Mouse (Mus musculus) ES-E14 (cell line): Measurements from ENCODE around the gene Zbtb20. TPM values are rescaled to one million over a fixed set of nuclear protein-coding genes. Genes with fewer than 3 reads are reported as not detected.

Source experiments
- DNase-seq: peaks from one replicate; pipeline ENCODE4 v3.0.0-alpha.2; 2013; ENCODE audit warnings: low read depth, low spot score
- H3K27ac ChIP-seq: 2 replicates; pipeline ENCODE4 v1.5.1; 2012; ENCODE audit warnings: low read depth, mild to moderate bottlenecking, low read length, moderate library complexity, mixed read lengths; ENCODE audit not compliant: poor library complexity, insufficient read depth, severe bottlenecking
- H3K36me3 ChIP-seq: 2 replicates; pipeline ENCODE4 v1.6.1; 2012; ENCODE audit warnings: mild to moderate bottlenecking, low read length, moderate library complexity, mixed read lengths; ENCODE audit not compliant: control insufficient read depth, poor library complexity, insufficient read depth, severe bottlenecking
- H3K4me1 ChIP-seq, 2 experiments: fragments of 150-350 bp in 1 of 2; sonication (generic) in 1 of 2; 2 replicates each; pipeline ENCODE4 v1.6.1; 2012; ENCODE audit warnings: low read length in 2 of 2, mild to moderate bottlenecking in 1 of 2, mixed read lengths in 1 of 2; ENCODE audit not compliant: control insufficient read depth in 2 of 2, insufficient read depth in 2 of 2, poor library complexity in 1 of 2
- H3K4me3 ChIP-seq, 2 experiments: fragments of 150-350 bp in 1 of 2; sonication (generic) in 1 of 2; 2 replicates each; pipeline ENCODE4 v1.5.1; 2012; ENCODE audit warnings: low read length in 2 of 2, low read depth in 1 of 2, mild to moderate bottlenecking in 1 of 2, mixed read lengths in 1 of 2; ENCODE audit not compliant: insufficient read depth in 1 of 2, poor library complexity in 1 of 2, severe bottlenecking in 1 of 2
- H3K9ac ChIP-seq: 2 replicates; pipeline ENCODE4 v1.6.1; 2012; ENCODE audit warnings: low read depth, mild to moderate bottlenecking, low read length, mixed read lengths; ENCODE audit not compliant: poor library complexity, insufficient read depth, severe bottlenecking
- H3K9me3 ChIP-seq: fragments of 150-350 bp; sonication (generic); 2 replicates; pipeline ENCODE4 v1.6.1; 2012; ENCODE audit warnings: low read depth, mild to moderate bottlenecking, low read length; ENCODE audit not compliant: control insufficient read depth, insufficient read depth
- CHD2 ChIP-seq: IDR thresholded peaks from 2 replicates; pipeline ENCODE4 v1.6.1; 2014; ENCODE audit warnings: mild to moderate bottlenecking, low read depth, low read length, inconsistent platforms
- HCFC1 ChIP-seq: IDR thresholded peaks from 2 replicates; pipeline ENCODE4 v1.6.1; 2012; ENCODE audit warnings: low read length, inconsistent platforms, borderline replicate concordance; ENCODE audit not compliant: insufficient read depth
- MAFK ChIP-seq: IDR thresholded peaks from 2 replicates; pipeline ENCODE4 v1.6.1; 2014; ENCODE audit warnings: mild to moderate bottlenecking, low read depth, low read length, inconsistent platforms; ENCODE audit not compliant: insufficient read depth
- ZC3H11A ChIP-seq: IDR thresholded peaks from 2 replicates; pipeline ENCODE4 v1.6.1; 2012; ENCODE audit warnings: low read depth, mild to moderate bottlenecking, inconsistent platforms, low read length, borderline replicate concordance
- ZNF384 ChIP-seq: IDR thresholded peaks from 2 replicates; pipeline ENCODE4 v1.6.1; 2012; ENCODE audit warnings: low read depth, low read length, inconsistent platforms
- in situ Hi-C, 2 experiments: fragments of 600-800 bp; cut with MboI; formaldehyde crosslinking; loops; one replicate each; pipeline ENCODE4 v1.15.1; 2025; ENCODE audit warnings: low sequenced_read_pairs in 2 of 2, inconsistent platforms in 1 of 2; ENCODE audit not compliant: unreplicated experiment in 2 of 2
- total RNA-seq: library from RNA; depleted of rRNA; stranded (reverse); fragments of 300-350 nt; gene quantifications from 2 replicates; pipeline ENCODE4 v1.2.3, GENCODE M21; 2012

The Zbtb20 gene
- total RNA-seq, 1 experiment: 4.0 TPM

DNA sequence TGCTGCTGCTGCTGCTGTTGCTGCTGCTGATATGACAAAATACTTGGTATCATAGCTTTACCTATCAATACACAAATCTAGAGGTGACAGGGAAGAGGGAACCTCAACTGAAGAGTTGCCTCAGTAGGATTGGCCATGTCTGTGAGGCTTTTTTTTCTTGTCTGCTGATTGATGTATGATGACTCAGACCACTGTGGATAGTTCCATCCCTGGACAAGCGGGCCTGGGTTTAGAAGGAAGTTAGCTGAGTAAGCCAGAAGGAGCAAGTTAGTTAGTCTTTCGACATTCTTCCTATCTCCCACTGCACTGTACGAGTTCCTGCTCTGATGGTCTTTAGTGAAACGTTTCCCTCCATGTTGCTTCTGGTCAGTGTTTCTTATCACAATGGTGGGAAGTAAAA, 16.4 kb upstream of the Zbtb20 start:
- H3K9ac ChIP-seq: no peak overlapping the region
- H3K4me3 ChIP-seq: no peak overlapping the region
- in situ Hi-C loops: no loop called here

DNA sequence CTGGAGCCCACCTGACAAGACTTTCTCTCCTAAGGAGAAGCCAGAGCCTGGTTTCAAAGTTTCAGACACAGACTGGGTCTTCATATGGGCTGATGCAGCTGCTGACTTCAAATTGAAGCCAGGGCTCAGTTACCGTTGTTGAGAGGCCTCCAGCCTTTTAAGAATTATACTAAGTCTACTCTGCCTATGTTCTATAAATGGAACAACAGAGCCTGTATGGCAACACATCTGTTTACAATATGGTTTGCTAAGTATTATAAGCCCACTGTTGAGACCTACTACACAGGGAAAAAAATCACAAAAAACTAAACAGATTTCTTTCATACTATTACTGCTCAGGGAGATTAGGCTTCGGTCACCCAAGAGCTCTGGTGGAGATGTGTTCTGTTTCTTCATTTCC, 12.4 kb upstream of the Zbtb20 start:
- H3K9me3 ChIP-seq: no peaks in the 10 kb centered on the region
- TF ChIP-seq HCFC1 (no peak), ZNF384 (no peak), CHD2 (no peak), MAFK (no peak), ZC3H11A (no peak)
- no peak overlapping the region for H3K27ac ChIP-seq
- in situ Hi-C loops: no loop called here
- H3K4me1 ChIP-seq: no peaks in the 10 kb centered on the region
- H3K4me3 ChIP-seq: no peak overlapping the region
- no peak overlapping the region for H3K9ac ChIP-seq
- no peak for DNase-seq
- no peaks in the 10 kb centered on the region for H3K36me3 ChIP-seq

More for the DNA sequence above, 16.4 kb upstream of the Zbtb20 start:
- no peak for DNase-seq
- no peaks in the 10 kb centered on the region for H3K4me1 ChIP-seq
- TF ChIP-seq CHD2 (no peak), HCFC1 (no peak), ZC3H11A (no peak), MAFK (no peak), ZNF384 (no peak)
- H3K27ac ChIP-seq: no peak overlapping the region
- H3K9me3 ChIP-seq: no peaks in the 10 kb centered on the region
- H3K36me3 ChIP-seq: no peaks in the 10 kb centered on the region

DNA sequence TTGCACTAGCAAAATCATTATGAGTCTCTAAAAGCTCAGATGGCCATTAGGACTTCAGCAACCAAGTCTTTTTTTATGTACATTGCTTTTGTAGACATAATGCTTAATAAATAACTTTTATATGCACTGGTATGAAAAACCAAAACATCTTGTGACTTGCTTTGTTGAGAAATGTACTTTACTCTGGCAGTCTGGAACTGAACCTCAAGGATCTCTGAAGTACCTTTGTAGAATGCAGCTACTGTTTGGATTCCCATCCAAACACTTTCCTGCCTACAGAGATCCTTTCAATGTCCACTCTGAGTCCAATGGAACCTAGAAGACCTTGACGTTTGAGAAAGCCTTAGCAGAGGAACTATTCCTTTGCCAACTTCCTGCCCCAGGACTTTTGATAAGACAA, 9.6 kb upstream of the Zbtb20 start:
- in situ Hi-C loops: no loop called here
- TF ChIP-seq ZC3H11A (no peak), CHD2 (no peak), ZNF384 (no peak), HCFC1 (no peak), MAFK (no peak)
- no peaks in the 10 kb centered on the region for H3K36me3 ChIP-seq
- DNase-seq: no peak
- H3K4me1 ChIP-seq: no peaks in the 10 kb centered on the region
- no peak overlapping the region for H3K4me3 ChIP-seq
- H3K9me3 ChIP-seq: no peaks in the 10 kb centered on the region
- no peak overlapping the region for H3K9ac ChIP-seq
- H3K27ac ChIP-seq: no peak overlapping the region

DNA sequence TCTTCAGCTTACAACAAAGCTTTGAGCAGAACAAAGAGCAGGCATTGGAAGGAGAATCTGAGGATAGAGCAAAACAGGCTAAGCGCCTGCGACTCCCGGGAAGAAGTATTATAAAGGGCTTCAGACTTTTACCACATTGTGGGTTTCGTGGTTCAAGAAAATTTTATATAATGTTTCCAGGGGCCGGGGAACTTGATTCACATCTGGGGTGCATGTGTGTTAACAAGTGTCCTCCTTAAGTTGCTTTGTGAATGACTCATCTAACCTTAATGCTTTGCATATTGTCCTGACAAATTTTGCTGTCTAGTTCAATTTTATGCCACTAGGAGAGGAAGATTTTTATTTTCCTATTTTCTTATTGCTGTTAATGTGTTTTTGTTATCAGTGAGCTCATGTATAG, 3.6 kb upstream of the Zbtb20 start:
- H3K9ac ChIP-seq: no peak overlapping the region
- H3K27ac ChIP-seq: no peak overlapping the region
- H3K4me3 ChIP-seq: no peak overlapping the region
- no peaks in the 10 kb centered on the region for H3K36me3 ChIP-seq
- H3K4me1 ChIP-seq: peaks cover 0 to 3% of the 10 kb centered on the region in 2 experiments; a peak in 1 of 4 replicates
- no peak for DNase-seq
- in situ Hi-C loops: no loop called here
- TF ChIP-seq CHD2 (no peak), ZNF384 (no peak), ZC3H11A (no peak), MAFK (no peak), HCFC1 (no peak)
- H3K9me3 ChIP-seq: no peaks in the 10 kb centered on the region

DNA sequence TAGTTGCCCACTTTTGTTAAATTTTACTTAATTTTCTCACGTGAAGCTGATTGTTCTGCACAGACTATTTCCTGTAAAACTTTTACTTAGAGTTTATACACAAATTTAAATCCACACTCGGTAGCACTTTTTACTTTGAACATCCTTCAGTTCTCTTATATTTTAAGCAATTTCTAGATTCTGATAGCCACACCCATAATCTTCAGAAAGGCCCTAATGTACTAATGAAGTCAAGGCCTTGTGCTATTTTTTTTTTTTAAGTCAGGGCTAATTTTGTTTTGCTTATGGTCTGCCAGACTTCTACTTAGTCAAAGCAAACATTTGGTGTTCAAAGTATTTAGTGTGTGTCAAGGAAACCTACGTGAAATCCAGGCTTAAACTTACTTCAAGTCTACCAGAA, 1.7 kb upstream of the Zbtb20 start:
- Histone ChIP-seq H3K9ac (no peak overlapping the region), H3K4me1 (peaks cover 0 to 3% of the 10 kb centered on the region in 2 experiments; a peak in 2 of 4 replicates), H3K9me3 (no peaks in the 10 kb centered on the region), H3K36me3 (no peaks in the 10 kb centered on the region), H3K27ac (no peak overlapping the region; the same call in 1 of the 2 replicates), H3K4me3 (peak overlapping the region in 1 of 2 experiments; percentile 90; a peak in 2 of 4 replicates)
- in situ Hi-C loops: no loop called here
- DNase-seq: no peak
- TF ChIP-seq ZNF384 (no peak), MAFK (no peak)
